ENCODE assay signal across 19 mouse cellular contexts in genomic region chr1:24550031-24550430, GRCm38 (mm10). TPM values are rescaled to one million over a fixed set of nuclear protein-coding genes. Genes with fewer than 3 reads are reported as not detected.
DNase-seq lines count a peak whose midpoint lies in the region; ATAC-seq and TF ChIP-seq lines count a peak whose summit lies in the region.
"Had no signal": no experiment of that assay in that cellular context is flagged by ENCODE, and none has a peak within 500 bp of the region (broad histone marks: within the 10 kb centered on the region; RNA-seq: fewer than 3 reads in every experiment).

No protein-coding gene starts in this region.

- H3K9ac ChIP-seq in kidney, postnatal 0 days (ENCODE audit: low read depth, low read length): no peak overlapping the region
- no peak overlapping the region for H3K9ac ChIP-seq in embryonic facial prominence, embryonic 12.5 days

- no peaks in the 10 kb centered on the region for H3K27me3 ChIP-seq in kidney, postnatal 0 days (ENCODE audit: insufficient read depth, low read length)
- no peaks in the 10 kb centered on the region for H3K27me3 ChIP-seq in embryonic facial prominence, embryonic 12.5 days

- no peak overlapping the region for H3K27ac ChIP-seq in kidney, postnatal 0 days
- H3K27ac ChIP-seq in embryonic facial prominence, embryonic 12.5 days: no peak overlapping the region
- H3K27ac ChIP-seq: layer of hippocampus, adult 2 months; midbrain, embryonic 10.5 days had no signal

- H3K9me3 ChIP-seq in kidney, postnatal 0 days (replicated peaks; ENCODE audit: low read length): no peaks in the 10 kb centered on the region
- no peaks in the 10 kb centered on the region for H3K9me3 ChIP-seq in embryonic facial prominence, embryonic 12.5 days
- H3K9me3 ChIP-seq: midbrain, embryonic 10.5 days had no signal

- no peaks in the 10 kb centered on the region for H3K36me3 ChIP-seq in kidney, postnatal 0 days (ENCODE audit: insufficient read depth, low read length)
- H3K36me3 ChIP-seq in embryonic facial prominence, embryonic 12.5 days: no peaks in the 10 kb centered on the region
- H3K36me3 ChIP-seq: midbrain, embryonic 10.5 days had no signal

- ATAC-seq in kidney, postnatal 0 days (replicated peaks; ENCODE audit: low FRiP score, low read depth): no peak
- ATAC-seq in embryonic facial prominence, embryonic 12.5 days (ENCODE audit: insufficient number of reproducible peaks, insufficient read depth, low FRiP score, low TSS enrichment): no peak
- ATAC-seq: forebrain, embryonic 16.5 days had no signal

- 35% methylated on average over 10 of the region's 10 CpGs for WGBS in kidney, postnatal 0 days
- 35% methylated on average over 10 of the region's 10 CpGs for WGBS in embryonic facial prominence, embryonic 12.5 days

- H3K4me3 ChIP-seq in kidney, postnatal 0 days (replicated peaks; ENCODE audit: low read depth, low read length): no peak overlapping the region
- H3K4me3 ChIP-seq in embryonic facial prominence, embryonic 12.5 days: no peak overlapping the region
- H3K4me3 ChIP-seq: layer of hippocampus, adult 2 months; midbrain, embryonic 10.5 days had no signal

- DNase-seq in cerebellum, postnatal 25 days: peak; percentile 24 to 33
- no peak for DNase-seq in cerebellum, adult 11 months
- peak; percentile 37 for DNase-seq in kidney, postnatal 0 days (ENCODE audit: low spot score)
- DNase-seq in kidney, postnatal 36 days: no peak
- peak; percentile 35 for DNase-seq in skeletal muscle tissue, adult 2 months (ENCODE audit: low read depth, low spot score)
- no peak for DNase-seq in spleen, postnatal 36 days (ENCODE audit: low spot score in 2 of 2)
- no peak for DNase-seq in left cerebral cortex, postnatal 4 days
- DNase-seq: adrenal gland, postnatal 25 days; B cell, adult 2 months; cerebellum, adult 11-12 months; heart, adult 11 months; heart, postnatal 36 days; kidney, adult 11 months; thymus, adult 2 months had no signal

- intact Hi-C loops in left cerebral cortex, postnatal 4 days (cut with DNase I): no loop called here

- no peak for TF ChIP-seq CTCF in kidney, postnatal 0 days (IDR thresholded peaks at IDR 0.05; ENCODE audit: low read depth)

- peak overlapping the region; percentile 11; the same call in 1 of the 2 replicates for H3K4me2 ChIP-seq in kidney, postnatal 0 days (ENCODE audit: low read length)
- H3K4me2 ChIP-seq in embryonic facial prominence, embryonic 12.5 days (replicated peaks): peak overlapping the region; percentile 19; the same call in 1 of the 2 replicates

- no peaks in the 10 kb centered on the region for H3K4me1 ChIP-seq in kidney, postnatal 0 days (replicated peaks; ENCODE audit: insufficient read depth, low read length)
- H3K4me1 ChIP-seq in embryonic facial prominence, embryonic 12.5 days: peaks cover 3% of the 10 kb centered on the region
- H3K4me1 ChIP-seq: midbrain, embryonic 10.5 days had no signal

RNA-seq across cellular contexts. Expression of gene Col19a1, which starts 37.2 kb away (rescaled TPM):
- 0.06 and 0.16 TPM in 2 replicates for polyA plus RNA-seq in kidney, postnatal 0 days (2015; fragmentation: Nextera tagmentation; extraction: Ambion mirVana)
- 1.1 and 1.3 TPM in 2 replicates for polyA plus RNA-seq in embryonic facial prominence, embryonic 12.5 days (2016; fragmentation: Nextera tagmentation; extraction: Ambion mirVana)
- total RNA-seq in left cerebral cortex, postnatal 4 days (2021): 10 to 100 TPM; 15.3 to 18.8 TPM
- total RNA-seq: adrenal gland, postnatal 25 days; ES-E14 had no signal

Comparison
In these comparisons a context has a peak if more than half of its experiments do, and no peak if none do; other contexts are left out.
1. DNase-seq: peak in cerebellum, postnatal 25 days (2 of 2), kidney, postnatal 0 days (single experiment) and skeletal muscle tissue, adult 2 months (single experiment); none in cerebellum, adult 11 months (single experiment), kidney, postnatal 36 days (0 of 2), spleen, postnatal 36 days (0 of 2) and left cerebral cortex, postnatal 4 days (single experiment).